Mouse (Mus musculus) midbrain, embryonic 16.5 days (tissue): ENCODE data around the gene Asphd1. TPM values are rescaled to one million over a fixed set of nuclear protein-coding genes. Genes with fewer than 3 reads are reported as not detected.
"Not testable (repeated sequence)": the region's sequence is repeated elsewhere in the genome, so short reads cannot be mapped to it uniquely, and the experiment has no call there.

Source experiments
- ATAC-seq: fragments of 200-750 bp; cut with Nextera tagmentation; 2 replicates; pipeline ENCODE4 v1.8.0; 2017; ENCODE audit warnings: moderate TSS enrichment
- H3K27ac ChIP-seq: fragments of 300-500 bp; sonication (generic); 2 replicates; pipeline ENCODE4 v1.5.1; 2014; ENCODE audit warnings: mild to moderate bottlenecking, low read length, mixed read lengths
- H3K27me3 ChIP-seq: fragments of 300-500 bp; sonication (generic); 2 replicates; pipeline ENCODE4 v1.6.1; 2014; ENCODE audit warnings: low read depth, low read length, mixed read lengths; ENCODE audit not compliant: control insufficient read depth, insufficient read depth
- H3K36me3 ChIP-seq: fragments of 300-500 bp; sonication (generic); 2 replicates; pipeline ENCODE4 v1.6.1; 2014; ENCODE audit warnings: mild to moderate bottlenecking, low read length, moderate library complexity, mixed read lengths; ENCODE audit not compliant: control insufficient read depth, insufficient read depth
- H3K4me1 ChIP-seq: fragments of 300-500 bp; sonication (generic); 2 replicates; pipeline ENCODE4 v1.6.1; 2014; ENCODE audit warnings: mild to moderate bottlenecking, low read length, mixed read lengths; ENCODE audit not compliant: control insufficient read depth, insufficient read depth
- H3K4me2 ChIP-seq: fragments of 300-500 bp; sonication (generic); 2 replicates; pipeline ENCODE4 v1.6.1; 2014; ENCODE audit warnings: mild to moderate bottlenecking, low read length, mixed read lengths
- H3K4me3 ChIP-seq: fragments of 300-500 bp; sonication (generic); 2 replicates; pipeline ENCODE4 v1.5.1; 2014; ENCODE audit warnings: low read depth, mild to moderate bottlenecking, low read length, moderate library complexity, mixed read lengths
- H3K9ac ChIP-seq: fragments of 300-500 bp; sonication (generic); 2 replicates; pipeline ENCODE4 v1.6.1; 2014; ENCODE audit warnings: low read depth, low read length, mixed read lengths
- H3K9me3 ChIP-seq: fragments of 300-500 bp; sonication (generic); replicated peaks from 2 replicates; pipeline ENCODE4 v1.6.1; 2014; ENCODE audit warnings: mild to moderate bottlenecking, low read length, mixed read lengths; ENCODE audit not compliant: control insufficient read depth, poor library complexity, severe bottlenecking
- WGBS: fragments of 180-500 bp; shearing (Covaris S2); extraction: QIAGEN DNeasy Blood & Tissue Kit; methylation state at CpG from one replicate; pipeline ENCODE4 v1.1.7; 2014; 5-methylcytosine and 5-hydroxymethylcytosine counted together
- polyA plus RNA-seq: library from polyadenylated mRNA; unstranded; fragments of >200 nt; fragmentation: Nextera tagmentation; extraction: Ambion mirVana; gene quantifications from 2 replicates; pipeline ENCODE4 v1.2.1, GENCODE M21; 2015

The Asphd1 gene
- polyA plus RNA-seq, 1 experiment from 2014 or later: 10.4 TPM

DNA sequence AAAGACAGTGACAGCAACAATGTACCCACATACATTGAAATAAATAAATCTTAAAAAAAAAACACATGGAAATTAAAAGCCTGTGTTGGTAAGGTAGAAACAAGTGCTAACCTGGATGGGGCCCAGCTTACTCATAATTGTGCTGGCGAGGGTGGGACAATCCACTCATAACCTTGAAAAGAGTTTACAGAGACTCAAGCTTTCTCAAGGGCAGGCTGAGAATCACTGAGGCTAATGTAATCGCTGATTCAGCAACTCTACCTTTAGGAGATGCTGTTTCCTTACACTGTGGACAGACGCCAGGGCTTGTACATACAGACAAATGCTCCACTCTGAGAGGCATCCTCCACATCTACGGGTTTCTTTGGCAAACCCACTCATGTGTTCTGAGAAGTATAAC lies 29.4 kb downstream of the Asphd1 start:
- H3K36me3 ChIP-seq: no peaks in the 10 kb centered on the region
- 89% methylated on average over 4 of the region's 4 CpGs for WGBS
- no peak overlapping the region for H3K27ac ChIP-seq
- H3K9me3 ChIP-seq: no peaks in the 10 kb centered on the region
- H3K4me3 ChIP-seq: no peak overlapping the region
- ATAC-seq: no peak
- H3K4me1 ChIP-seq: no peaks in the 10 kb centered on the region
- H3K4me2 ChIP-seq: no peak overlapping the region
- H3K27me3 ChIP-seq: no peaks in the 10 kb centered on the region
- H3K9ac ChIP-seq: no peak overlapping the region

DNA sequence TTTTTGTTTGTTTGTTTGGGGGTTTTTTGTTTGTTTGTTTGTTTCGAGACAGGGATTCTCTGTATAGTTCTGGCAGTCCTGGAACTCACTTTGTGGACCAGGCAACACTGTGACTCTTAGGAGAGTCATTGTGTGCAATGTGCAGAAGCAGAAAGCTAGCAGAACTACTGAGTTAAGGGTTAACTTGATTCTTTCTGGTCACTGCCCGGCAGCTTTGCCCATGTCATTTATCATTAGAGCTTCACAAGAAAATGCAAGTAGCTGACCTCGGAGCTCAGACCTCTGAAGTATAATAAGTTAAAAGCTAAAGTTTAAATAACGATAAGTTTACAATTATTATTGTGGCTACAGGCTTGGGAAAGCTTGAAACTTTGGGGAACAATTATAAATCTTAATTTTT lies 31.0 kb downstream of the Asphd1 start:
- not testable (repeated sequence) for H3K4me2 ChIP-seq, H3K9ac ChIP-seq, H3K27me3 ChIP-seq, H3K4me3 ChIP-seq, H3K27ac ChIP-seq, H3K9me3 ChIP-seq, H3K36me3 ChIP-seq, ATAC-seq, H3K4me1 ChIP-seq
- WGBS: 52% methylated on average over 4 of the region's 4 CpGs

DNA sequence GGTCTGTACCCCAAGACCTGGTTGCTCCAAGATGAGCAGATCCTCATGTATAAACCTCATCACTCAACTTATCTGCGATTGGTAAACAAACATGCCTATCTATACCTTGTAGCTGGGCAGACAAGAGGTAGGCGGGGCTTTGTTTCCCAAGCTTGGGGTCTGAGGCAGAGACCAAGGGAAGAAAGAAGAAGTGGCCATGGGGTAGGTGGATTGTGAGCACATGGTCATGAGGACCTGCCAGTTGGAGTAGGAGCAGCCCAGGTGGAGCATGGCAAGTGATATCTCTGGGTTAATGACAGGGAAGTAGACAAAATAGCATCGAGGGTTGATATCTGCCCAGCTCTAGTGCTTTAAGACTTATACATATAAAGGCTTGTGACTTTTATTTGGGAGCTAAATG lies 34.5 kb downstream of the Asphd1 start:
- Histone ChIP-seq H3K27me3 (no peaks in the 10 kb centered on the region), H3K4me3 (no peak overlapping the region), H3K4me2 (no peak overlapping the region), H3K4me1 (no peaks in the 10 kb centered on the region), H3K36me3 (no peaks in the 10 kb centered on the region), H3K9me3 (no peaks in the 10 kb centered on the region), H3K9ac (no peak overlapping the region), H3K27ac (no peak overlapping the region)
- 91% methylated on average over 3 of the region's 3 CpGs for WGBS
- no peak for ATAC-seq

DNA sequence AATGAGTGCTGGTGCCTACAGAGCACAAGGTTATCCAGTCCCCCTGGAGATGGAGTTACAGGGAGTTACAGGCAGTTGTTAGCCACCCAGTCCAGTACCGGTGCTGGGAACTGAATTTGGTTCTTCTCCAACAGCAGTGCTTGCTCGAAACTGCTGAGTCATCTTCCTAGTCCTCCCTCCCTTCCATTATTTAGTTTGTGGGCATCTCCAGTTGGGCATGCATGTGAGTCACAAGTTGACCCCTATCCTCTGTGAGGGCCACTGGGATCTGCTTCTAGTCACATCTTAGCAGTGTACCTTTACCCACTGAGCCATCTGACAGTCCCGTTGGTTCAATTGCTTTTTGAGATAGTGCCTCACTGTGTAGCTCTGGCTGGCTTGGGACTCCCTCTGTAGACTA lies 43.8 kb downstream of the Asphd1 start:
- Histone ChIP-seq H3K27ac (no peak overlapping the region), H3K27me3 (no peaks in the 10 kb centered on the region), H3K9ac (no peak overlapping the region), H3K9me3 (no peaks in the 10 kb centered on the region), H3K4me2 (no peak overlapping the region), H3K4me1 (no peaks in the 10 kb centered on the region), H3K4me3 (no peak overlapping the region), H3K36me3 (no peaks in the 10 kb centered on the region)
- 82% methylated on average over 3 of the region's 3 CpGs for WGBS
- ATAC-seq: no peak

DNA sequence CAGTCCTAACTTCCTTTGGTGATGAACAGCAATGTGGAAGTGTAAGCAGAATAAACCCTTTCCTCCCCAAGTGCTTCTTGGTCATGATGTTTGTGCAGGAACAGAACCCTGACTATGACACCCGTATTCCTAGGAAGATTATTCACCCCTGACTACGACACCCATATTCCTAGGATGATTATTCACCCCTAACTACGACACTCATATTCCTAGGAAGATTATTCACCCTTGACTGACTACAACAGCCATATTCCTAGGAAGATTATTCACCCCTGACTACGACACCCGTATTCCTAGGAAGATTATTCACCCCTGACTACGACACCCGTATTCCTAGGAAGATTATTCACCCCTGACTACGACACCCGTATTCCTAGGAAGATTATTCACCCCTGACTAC lies 49.6 kb downstream of the Asphd1 start:
- not testable (repeated sequence) for H3K27ac ChIP-seq, ATAC-seq, H3K36me3 ChIP-seq, H3K4me3 ChIP-seq, H3K4me2 ChIP-seq, H3K27me3 ChIP-seq, H3K9ac ChIP-seq, H3K9me3 ChIP-seq
- H3K4me1 ChIP-seq: peaks cover 16% of the 10 kb centered on the region
- 95% methylated on average over 7 of the region's 9 CpGs for WGBS

DNA sequence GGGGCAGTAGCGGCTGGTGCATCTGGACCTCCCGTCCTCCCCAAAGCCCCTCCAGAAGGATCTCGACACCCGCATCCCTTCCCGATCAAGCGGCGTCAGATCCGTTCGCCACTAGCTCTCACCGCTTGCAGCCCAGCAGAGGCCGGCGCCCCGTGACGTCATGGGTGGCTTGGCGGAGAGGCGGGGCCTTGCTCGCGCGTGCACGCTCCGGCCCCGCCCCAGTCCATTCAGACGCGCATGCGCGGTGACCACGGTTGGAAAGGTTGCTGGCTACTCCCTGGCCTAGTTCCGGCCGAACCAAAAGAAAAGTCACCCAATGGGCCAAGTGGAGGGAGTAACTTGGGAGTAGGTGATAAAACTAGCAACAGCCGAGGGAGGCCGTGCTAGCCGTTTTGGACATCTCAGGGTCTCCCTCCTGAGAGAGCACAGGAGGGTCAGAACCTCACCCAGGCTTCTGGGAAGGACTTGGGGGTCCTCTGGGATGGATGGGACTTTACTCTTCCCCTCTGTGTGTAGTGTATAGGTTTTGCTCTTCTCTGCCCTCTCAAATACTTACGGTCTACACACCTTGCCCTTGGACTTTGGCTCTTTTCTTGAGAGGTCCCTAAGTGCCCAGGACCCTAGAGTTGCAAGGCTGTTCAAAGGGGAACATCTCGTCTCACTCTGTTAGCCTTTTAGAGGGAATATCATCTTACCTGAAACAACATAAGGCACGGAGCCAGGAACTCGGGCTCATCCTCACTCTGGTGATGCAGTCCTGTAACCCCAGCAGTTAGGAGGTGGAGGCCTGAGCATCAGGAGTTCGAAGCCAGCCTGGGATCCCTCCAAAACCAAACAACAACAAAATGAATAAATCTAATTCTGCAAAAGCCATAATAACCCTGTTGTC lies 51.0 kb downstream of the Asphd1 start:
- 12% methylated on average over 36 of the region's 37 CpGs for WGBS
- Histone ChIP-seq H3K9me3 (no peaks in the 10 kb centered on the region), H3K36me3 (no peaks in the 10 kb centered on the region), H3K4me3 (peak overlapping the region; percentile 65), H3K4me1 (peaks cover 16% of the 10 kb centered on the region), H3K9ac (peak overlapping the region; percentile 89), H3K27ac (peak overlapping the region; percentile 92), H3K27me3 (no peaks in the 10 kb centered on the region), H3K4me2 (peak overlapping the region; percentile 79)
- peak; percentile 95 for ATAC-seq

DNA sequence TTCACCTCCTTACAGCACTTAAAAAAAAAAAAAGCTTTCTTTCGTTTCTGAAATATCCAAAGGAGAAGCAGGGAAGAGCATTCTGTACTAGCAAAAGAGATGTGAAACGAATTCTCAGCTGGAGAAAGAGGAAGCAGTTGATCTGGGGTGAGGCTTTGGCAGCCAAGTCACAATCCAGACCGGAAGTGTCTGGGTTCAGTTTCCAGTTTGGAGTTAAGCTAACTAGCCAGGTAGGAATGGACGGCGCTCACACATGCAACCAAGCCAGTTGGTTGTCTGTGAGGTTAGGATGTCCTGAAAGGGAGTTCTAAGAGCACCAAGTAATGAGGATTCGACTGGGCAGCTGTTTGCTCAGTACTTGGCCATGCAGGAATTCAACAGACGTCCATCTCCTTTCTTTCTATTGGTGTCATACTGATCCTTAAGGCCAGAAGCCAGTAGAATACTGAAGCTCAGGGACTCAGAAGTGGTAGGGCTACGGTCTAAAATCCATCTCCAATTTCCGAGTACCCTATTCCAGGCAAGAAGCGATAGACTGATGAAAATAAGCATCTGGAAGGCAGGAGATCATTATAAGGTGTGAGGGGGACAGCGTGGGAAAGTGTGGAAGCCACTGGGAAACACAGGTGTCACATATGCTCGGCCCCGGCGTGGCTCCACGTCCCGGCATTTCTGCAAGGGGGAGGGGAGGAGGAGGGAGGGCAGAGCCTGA lies 51.8 kb downstream of the Asphd1 start:
- 22% methylated on average over 16 of the region's 16 CpGs for WGBS
- peak; percentile 56; the same call in 1 of the 2 replicates for ATAC-seq

DNA sequence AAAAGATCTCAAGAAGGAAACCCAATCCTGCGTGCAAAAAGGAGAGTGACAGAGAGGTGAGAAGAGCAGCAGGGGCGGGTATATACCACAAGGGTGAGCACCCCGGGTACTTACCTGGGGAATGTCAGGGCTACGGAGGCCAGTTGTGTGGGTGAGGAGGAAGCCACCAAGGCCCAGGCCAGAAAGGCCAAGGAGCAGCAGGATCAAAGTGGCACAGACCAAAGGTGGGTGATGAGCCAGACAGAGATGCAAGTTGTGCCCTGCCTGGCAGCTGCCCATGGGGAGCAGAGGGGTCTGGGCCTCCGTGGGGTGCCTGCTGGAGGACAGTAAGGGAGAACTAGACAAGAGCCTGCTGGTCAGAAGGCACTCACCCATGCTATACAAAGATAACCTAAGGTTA lies 52.5 kb downstream of the Asphd1 start:
- no peaks in the 10 kb centered on the region for H3K9me3 ChIP-seq
- peak overlapping the region; percentile 79 for H3K4me2 ChIP-seq
- peaks cover 16% of the 10 kb centered on the region for H3K4me1 ChIP-seq
- H3K36me3 ChIP-seq: no peaks in the 10 kb centered on the region
- no peak overlapping the region; the same call in 1 of the 2 replicates for H3K27ac ChIP-seq
- H3K27me3 ChIP-seq: no peaks in the 10 kb centered on the region
- 0 out of 2 replicates have a peak, but pooled peaks have one; percentile 34 for ATAC-seq
- H3K4me3 ChIP-seq: no peak overlapping the region
- H3K9ac ChIP-seq: no peak overlapping the region; the same call in 1 of the 2 replicates
- 92% methylated on average over 5 of the region's 5 CpGs for WGBS

More for the DNA sequence above, 51.8 kb downstream of the Asphd1 start:
- peaks cover 16% of the 10 kb centered on the region for H3K4me1 ChIP-seq
- no peaks in the 10 kb centered on the region for H3K27me3 ChIP-seq
- peak overlapping the region; percentile 65 for H3K4me3 ChIP-seq
- H3K9ac ChIP-seq: peak overlapping the region; percentile 89
- no peaks in the 10 kb centered on the region for H3K36me3 ChIP-seq
- no peaks in the 10 kb centered on the region for H3K9me3 ChIP-seq
- peak overlapping the region; percentile 79 for H3K4me2 ChIP-seq
- peak overlapping the region; percentile 92 for H3K27ac ChIP-seq
